Mouse (Mus musculus) kidney, postnatal 36 days (tissue): ENCODE measurements around the gene Deup1.
"Not testable (repeated sequence)": the region's sequence is repeated elsewhere in the genome, so short reads cannot be mapped to it uniquely, and the experiment has no call there.

Experiments used
- DNase-seq, 2 experiments: peaks; one replicate each; pipeline ENCODE4 v3.0.0; 2021 to 2022; ENCODE audit warnings: mixed read lengths in 2 of 2

The Deup1 gene

DNA sequence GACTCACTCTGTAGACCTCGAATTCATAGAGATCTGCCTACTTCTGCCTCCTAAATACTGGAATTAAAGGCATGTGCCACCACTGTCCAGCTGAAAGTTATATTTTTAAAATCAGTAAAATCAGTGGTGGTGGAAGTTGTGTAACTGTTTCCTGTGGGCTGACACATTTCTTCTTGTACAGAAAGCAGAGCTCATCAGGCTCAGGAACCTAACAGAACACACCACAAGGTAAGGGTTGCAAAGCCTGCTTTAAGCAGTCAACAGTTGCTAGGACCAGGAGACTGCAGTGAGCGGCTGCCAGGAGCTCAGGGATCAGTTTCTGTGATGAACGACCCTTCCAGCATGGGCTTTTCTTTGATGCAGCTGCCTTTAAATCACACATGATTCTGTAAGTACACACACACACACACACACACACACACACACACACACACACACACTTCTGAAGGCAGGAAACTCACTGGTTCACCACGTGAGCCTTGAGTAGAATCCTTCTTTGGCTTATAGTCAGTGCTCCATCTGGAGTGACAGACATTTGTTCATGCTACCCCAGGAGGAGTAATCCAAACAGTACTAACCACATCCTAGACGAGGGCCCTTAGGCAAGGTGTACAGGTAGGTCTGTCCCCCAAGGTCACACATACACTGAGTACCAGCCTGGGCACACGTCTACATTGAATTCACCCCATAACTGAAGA is 40.4 kb downstream of the Deup1 start:
- no peak for DNase-seq

DNA sequence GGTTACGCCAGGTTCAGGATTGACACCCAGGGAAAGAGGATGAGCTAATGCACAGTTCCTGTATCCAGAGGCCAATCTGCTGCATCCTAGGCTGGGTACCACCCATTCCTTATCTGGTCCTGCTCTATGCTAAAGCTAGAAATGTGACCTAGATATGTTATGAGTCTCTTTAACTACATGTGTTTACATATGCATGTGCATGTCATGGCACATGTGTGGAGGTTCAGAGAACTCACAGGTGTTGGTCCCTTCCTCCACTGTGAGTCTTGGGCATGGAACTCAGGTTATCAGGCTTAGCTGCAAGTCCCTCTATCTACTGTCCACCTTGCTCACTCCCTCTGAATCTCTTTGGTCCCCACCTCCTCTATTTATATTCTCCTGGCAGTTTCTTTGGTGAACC is 41.8 kb downstream of the Deup1 start:
- no peak for DNase-seq

GRCm38 (mm10) chr9:15584209-15584608 is 43.5 kb downstream of the Deup1 start:
- no peak for DNase-seq

- no peak for DNase-seq
These were observed 45.7 kb downstream of the Deup1 start for GRCm38 (mm10) chr9:15582026-15582425.

DNA sequence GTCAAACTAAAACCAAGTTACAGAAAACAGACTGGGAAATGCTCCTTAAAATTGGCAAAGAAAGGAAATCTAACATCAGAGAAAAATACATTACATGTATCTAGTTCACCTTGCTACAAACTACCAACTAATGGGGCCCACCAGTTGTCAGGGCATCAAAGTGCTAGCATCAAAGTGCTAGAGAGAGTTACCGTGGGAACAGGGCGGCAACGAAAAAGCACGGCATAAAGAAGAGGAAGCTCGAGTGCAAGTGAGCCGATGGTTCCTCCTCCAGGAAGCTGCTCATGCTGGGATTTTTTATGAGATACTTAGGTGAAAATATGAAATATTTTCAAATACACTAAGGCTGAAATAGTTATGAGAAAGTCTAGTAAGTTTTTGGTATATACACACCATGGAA is 47.6 kb downstream of the Deup1 start:
- DNase-seq = no peak

DNA sequence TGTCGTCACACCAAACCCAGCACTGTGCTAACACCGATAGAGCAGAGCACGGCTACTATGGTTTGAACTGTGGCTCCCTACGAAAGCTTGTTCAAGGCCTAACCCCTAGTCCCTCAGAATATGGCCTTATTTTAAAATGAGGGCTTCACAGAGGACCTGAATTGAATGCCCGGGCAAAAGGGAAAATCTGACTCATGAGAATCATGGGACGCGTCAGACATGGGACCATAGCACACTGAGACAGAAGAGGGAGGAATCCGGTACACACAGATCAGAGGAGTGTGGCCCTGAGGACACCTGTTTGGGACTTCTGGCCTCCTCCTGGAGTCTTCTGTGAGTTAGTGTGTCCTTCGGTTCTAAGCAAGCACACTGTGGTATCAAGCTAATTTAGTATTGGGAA is 48.8 kb downstream of the Deup1 start:
- DNase-seq = no peak

DNA sequence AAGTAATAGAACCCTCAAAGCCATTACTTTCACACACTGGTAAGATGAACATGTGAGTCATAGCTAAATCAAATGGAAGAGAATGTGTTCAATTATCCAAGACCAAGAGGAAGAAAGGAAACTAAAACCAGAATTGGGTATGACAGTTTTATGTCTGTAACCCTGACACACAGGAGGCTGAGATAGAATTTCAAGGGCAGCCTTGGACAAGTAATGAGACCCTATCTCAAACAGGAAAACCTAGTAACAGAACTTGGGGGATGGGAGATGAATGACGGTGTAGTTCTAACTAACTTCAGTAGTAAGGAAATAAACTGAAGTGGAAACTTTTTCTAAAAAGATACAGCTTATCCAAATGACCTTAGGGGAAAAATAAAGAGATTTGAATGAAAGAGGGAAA is 49.3 kb downstream of the Deup1 start:
- no peak for DNase-seq

DNA sequence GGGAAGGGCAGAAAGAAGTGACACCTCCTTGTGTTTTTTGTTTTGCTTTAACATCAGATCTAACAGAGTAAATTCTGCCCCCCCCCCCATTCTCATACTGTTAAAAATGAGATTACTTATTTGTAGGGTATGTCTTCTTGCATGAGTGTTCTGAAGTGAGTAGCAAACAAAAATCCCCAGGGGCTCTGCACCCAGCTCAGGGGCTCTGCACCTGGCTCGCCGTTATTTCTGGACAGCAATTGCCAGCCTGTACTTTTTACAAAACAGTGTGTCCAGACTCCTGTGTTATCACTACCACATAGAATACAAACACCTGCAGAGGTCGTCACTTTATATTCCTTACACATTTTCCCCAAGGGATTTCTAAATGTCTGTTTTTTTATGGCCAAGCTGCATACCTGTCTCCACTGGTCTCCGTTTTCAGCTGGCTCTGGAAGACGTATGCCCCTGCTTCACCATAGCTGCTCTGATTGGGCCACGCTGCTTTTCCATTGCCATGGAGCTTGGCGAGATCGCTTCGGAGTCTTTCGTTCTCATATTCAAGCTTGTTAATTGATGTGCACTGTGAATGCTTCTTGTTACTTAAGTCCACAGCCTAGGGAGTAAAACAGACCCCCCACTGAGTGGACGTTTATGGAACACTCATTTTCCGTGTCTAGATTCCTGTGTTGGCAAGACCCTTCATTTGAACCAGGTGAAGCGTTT is 52.8 kb downstream of the Deup1 start:
- no peak for DNase-seq

- DNase-seq = no peak
These were observed 65.4 kb downstream of the Deup1 start for GRCm38 (mm10) chr9:15562353-15562752.

- no peak for DNase-seq
These were observed 67.3 kb downstream of the Deup1 start for GRCm38 (mm10) chr9:15560451-15560850.

DNA sequence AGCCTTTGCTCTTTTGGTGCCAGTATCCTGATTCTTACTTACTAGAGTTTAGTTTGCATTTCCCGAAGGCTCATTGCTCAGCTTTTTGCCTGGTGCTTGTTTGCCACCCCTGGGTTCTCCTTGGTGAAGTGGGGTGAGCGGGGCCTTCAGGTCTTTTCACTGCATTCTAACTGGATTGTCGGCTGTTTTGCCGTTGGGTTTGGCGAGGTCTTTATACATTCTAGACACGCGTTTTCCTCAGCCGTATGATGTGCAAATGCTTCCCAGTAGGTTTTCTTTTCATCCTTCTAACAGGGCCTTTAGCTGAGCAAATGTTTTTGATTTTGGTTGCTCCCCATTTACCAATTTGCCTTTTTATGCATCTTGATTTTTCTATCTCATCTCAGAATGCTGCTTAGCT is 74.4 kb downstream of the Deup1 start:
- DNase-seq = no peak

DNA sequence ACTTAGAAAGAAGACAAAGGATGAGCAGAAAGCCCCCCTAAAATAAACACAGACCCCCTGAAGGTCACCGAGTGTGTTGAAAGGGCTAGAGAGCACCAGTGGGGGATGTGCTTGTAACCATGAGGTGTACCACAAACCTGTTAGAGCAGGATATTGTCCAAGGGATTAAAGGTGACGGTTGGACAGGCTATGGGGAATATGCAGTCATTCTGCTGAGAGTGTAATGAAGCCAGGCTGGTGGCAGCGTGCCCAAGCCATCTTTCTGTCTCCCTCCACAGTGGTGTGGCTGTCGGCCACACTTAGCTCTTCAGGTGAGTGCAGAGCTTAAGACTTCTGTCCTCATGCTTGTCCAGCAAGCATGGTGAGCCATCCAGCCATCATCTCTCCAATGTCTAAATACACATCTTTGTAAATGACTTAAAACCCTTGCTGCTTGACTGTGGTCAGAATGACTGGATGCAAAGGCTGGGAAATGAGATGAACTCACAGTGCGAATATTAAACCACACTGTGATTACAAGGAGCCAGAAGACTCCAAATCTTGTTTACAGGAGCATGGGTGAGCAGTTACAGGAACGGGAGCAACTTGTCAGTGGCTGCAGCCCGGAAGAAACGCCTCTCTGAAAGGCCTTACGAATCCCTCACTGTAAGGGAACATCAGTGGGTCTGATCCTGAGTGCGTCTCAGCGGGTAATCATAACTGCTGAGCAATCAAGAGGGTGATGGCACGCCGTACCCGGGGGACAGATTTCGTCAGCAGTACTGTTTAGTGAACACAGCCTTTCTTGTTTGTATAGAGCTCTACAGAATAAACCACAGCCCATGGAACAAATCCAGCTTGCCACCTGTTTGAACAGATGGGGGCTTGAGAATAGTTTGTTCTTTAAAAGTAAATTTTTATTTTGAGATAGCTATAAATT is 75.5 kb downstream of the Deup1 start:
- no peak for DNase-seq

- not testable (repeated sequence) for DNase-seq
These were observed 76.7 kb downstream of the Deup1 start for GRCm38 (mm10) chr9:15551073-15551472.

DNA sequence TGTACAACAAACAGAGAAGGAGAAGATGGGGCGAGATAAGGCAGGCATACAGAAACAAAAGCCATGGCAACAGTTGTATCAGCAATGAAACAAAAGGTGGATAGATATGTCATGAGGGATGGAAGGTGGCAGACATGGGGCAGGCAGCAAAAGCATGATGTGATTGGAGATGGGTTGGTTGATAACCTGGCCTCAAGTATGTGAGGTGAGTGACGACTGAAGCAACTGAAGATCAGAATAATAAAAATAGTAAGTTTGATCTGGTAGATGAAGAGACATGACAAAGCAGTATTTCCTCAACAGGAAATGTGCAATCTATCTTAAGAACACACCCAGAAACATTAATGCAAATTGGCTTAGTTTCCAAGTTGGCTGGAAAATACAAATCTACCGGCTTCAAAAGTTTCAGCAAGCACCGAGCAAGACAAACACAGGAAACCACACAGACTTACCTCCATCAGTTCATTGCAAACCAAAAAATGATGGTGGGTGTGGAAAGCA is 77.2 kb downstream of the Deup1 start:
- no peak for DNase-seq

GRCm38 (mm10) chr9:15541735-15542354 is 85.9 kb downstream of the Deup1 start:
- DNase-seq = no peak

GRCm38 (mm10) chr9:15538979-15539533 is 88.7 kb downstream of the Deup1 start:
- no peak for DNase-seq

GRCm38 (mm10) chr9:15537455-15538048 is 90.2 kb downstream of the Deup1 start:
- peak in 1 of 2 experiments; percentile 30 for DNase-seq

- no peak for DNase-seq
These were observed 90.8 kb downstream of the Deup1 start for GRCm38 (mm10) chr9:15536861-15537426.

GRCm38 (mm10) chr9:15535418-15535817 is 92.3 kb downstream of the Deup1 start:
- DNase-seq = peak; percentile 36 to 50

- DNase-seq = no peak
These were observed 93.6 kb downstream of the Deup1 start for GRCm38 (mm10) chr9:15534110-15534509.

DNA sequence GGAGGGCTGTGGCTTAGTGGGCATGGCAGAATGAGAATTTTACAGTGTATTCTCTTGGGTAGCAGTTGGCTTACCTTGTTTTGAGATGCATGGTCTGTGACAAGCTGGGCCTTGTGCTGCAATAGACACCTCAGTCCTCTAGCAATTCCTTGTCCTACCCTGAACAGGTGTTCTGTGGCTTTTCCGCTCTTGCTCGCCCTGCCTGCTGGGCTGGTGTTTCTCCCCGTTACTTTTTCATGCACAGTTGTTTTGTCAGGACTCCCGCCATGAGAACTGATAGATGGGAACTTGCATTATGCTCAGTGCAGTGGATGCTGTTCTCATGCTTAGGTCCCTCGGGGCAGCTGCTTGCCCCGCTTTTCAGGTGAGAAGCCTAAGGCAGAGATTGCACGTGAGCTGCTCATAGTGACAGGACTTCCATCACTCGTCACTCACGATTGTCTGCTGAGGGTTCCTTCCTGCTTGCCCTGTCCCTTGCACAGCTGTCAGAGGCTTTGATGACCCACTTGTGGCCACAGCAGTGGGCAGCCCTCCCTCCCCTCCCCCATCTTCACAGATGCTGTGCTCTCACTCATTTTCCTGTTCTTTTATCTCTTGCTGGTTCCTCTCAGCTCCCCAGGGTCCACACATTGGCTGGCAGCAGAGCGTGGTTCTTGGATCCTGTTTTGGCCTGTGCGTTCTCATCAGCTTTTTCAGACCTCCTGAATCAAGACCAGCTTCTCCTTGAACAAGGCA is 94.2 kb downstream of the Deup1 start:
- DNase-seq = no peak
